Mouse (Mus musculus) lung, embryonic 14.5 days (tissue): ENCODE measurements around the gene Mogs. TPM values are rescaled to one million over a fixed set of nuclear protein-coding genes. Genes with fewer than 3 reads are reported as not detected.
"Not testable (repeated sequence)": the region's sequence is repeated elsewhere in the genome, so short reads cannot be mapped to it uniquely, and the experiment has no call there.

Source experiments
- ATAC-seq: fragments of 200-750 bp; cut with Nextera tagmentation; 2 replicates; pipeline ENCODE4 v1.8.0; 2017; ENCODE audit warnings: mild to moderate bottlenecking, moderate TSS enrichment, moderate library complexity; ENCODE audit not compliant: insufficient read depth
- DNase-seq: peaks from one replicate; pipeline ENCODE4 v3.0.0-alpha.2; 2015
- H3K27ac ChIP-seq: fragments of 300-500 bp; sonication (generic); 2 replicates; pipeline ENCODE4 v1.5.1; 2014; ENCODE audit warnings: low read depth, mild to moderate bottlenecking, moderate library complexity
- H3K27me3 ChIP-seq: fragments of 300-500 bp; sonication (generic); 2 replicates; pipeline ENCODE4 v1.6.1; 2014; ENCODE audit warnings: low read length, control low read depth; ENCODE audit not compliant: insufficient read depth
- H3K36me3 ChIP-seq: fragments of 300-500 bp; sonication (generic); 2 replicates; pipeline ENCODE4 v1.6.1; 2014; ENCODE audit warnings: control low read depth; ENCODE audit not compliant: insufficient read depth
- H3K4me1 ChIP-seq: fragments of 300-500 bp; sonication (generic); 2 replicates; pipeline ENCODE4 v1.6.1; 2014; ENCODE audit warnings: antibody characterized with exemption, control low read depth; ENCODE audit not compliant: insufficient read depth
- H3K4me2 ChIP-seq: fragments of 300-500 bp; sonication (generic); 2 replicates; pipeline ENCODE4 v1.6.1; 2014; ENCODE audit warnings: mild to moderate bottlenecking
- H3K4me3 ChIP-seq: fragments of 300-500 bp; sonication (generic); 2 replicates; pipeline ENCODE4 v1.5.1; 2014; ENCODE audit warnings: low read depth, low read length
- H3K9ac ChIP-seq: fragments of 300-500 bp; sonication (generic); 2 replicates; pipeline ENCODE4 v1.6.1; 2014
- H3K9me3 ChIP-seq: fragments of 300-500 bp; sonication (generic); 2 replicates; pipeline ENCODE4 v1.6.1; 2016; ENCODE audit warnings: low read depth, low read length, control low read depth
- CTCF ChIP-seq: IDR thresholded peaks from 2 replicates; pipeline ENCODE4 v1.5.1; 2016; ENCODE audit warnings: antibody characterized with exemption, low read depth
- WGBS: fragments of 180-500 bp; shearing (Covaris S2); extraction: QIAGEN DNeasy Blood & Tissue Kit; methylation state at CpG from one replicate; pipeline ENCODE4 v1.1.7; 2014; 5-methylcytosine and 5-hydroxymethylcytosine counted together
- microRNA counts: library from miRNA; unstranded; fragments of <30 nt; microRNA quantifications from one replicate; lab custom pipeline; 2016
- microRNA-seq: library from miRNA; unstranded; fragments of <30 nt; microRNA quantifications from one replicate; pipeline ENCODE4, GENCODE M21; 2016; ENCODE audit warnings: borderline number of aligned reads
- polyA plus RNA-seq: library from polyadenylated mRNA; unstranded; fragments of >200 nt; fragmentation: Nextera tagmentation; extraction: Ambion mirVana; gene quantifications from 2 replicates; pipeline ENCODE4 v1.2.1, GENCODE M21; 2014

Gene Mogs
- polyA plus RNA-seq, 1 experiment from 2014 or later, result 66.6 TPM

GRCm38 (mm10) chr6:83159456-83159855, 44.2 kb downstream of the Mogs start:
- not testable (repeated sequence) for H3K36me3 ChIP-seq, H3K4me2 ChIP-seq, H3K4me1 ChIP-seq, ATAC-seq, H3K27ac ChIP-seq, H3K9ac ChIP-seq, H3K9me3 ChIP-seq, H3K4me3 ChIP-seq
- WGBS, result 27% methylated on average over 3 of the region's 3 CpGs
- peak; percentile 68 for TF ChIP-seq CTCF
- H3K27me3 ChIP-seq, result peaks cover 28% of the 10 kb centered on the region
- DNase-seq, result peak; percentile 89

GRCm38 (mm10) chr6:83161442-83161841, 46.1 kb downstream of the Mogs start:
- Histone ChIP-seq H3K27ac (no peak overlapping the region), H3K4me2 (peak overlapping the region; percentile 82), H3K9me3 (no peaks in the 10 kb centered on the region), H3K4me3 (peak overlapping the region; percentile 40), H3K27me3 (peaks cover 28% of the 10 kb centered on the region), H3K36me3 (no peaks in the 10 kb centered on the region), H3K4me1 (peaks cover 10% of the 10 kb centered on the region; the same call in 1 of the 2 replicates), H3K9ac (peak overlapping the region; percentile 44)
- ATAC-seq (no peak), DNase-seq (no peak)
- 10% methylated on average over 19 of the region's 19 CpGs for WGBS
- TF ChIP-seq CTCF, result no peak

GRCm38 (mm10) chr6:83161921-83162641, 46.8 kb downstream of the Mogs start:
- Histone ChIP-seq H3K36me3 (no peaks in the 10 kb centered on the region), H3K27ac (no peak overlapping the region), H3K27me3 (peaks cover 28% of the 10 kb centered on the region), H3K9ac (peak overlapping the region; percentile 44), H3K4me2 (peak overlapping the region; percentile 82), H3K4me3 (peak overlapping the region; percentile 40), H3K4me1 (peaks cover 16% of the 10 kb centered on the region), H3K9me3 (no peaks in the 10 kb centered on the region)
- DNase-seq, result peak; percentile 46
- 0 out of 2 replicates have a peak, but pooled peaks have one; percentile 10 for ATAC-seq
- 1% methylated on average over 49 of the region's 49 CpGs for WGBS
- TF ChIP-seq CTCF, result no peak

- peak; percentile 81 for DNase-seq
- Histone ChIP-seq H3K4me2 (peak overlapping the region; percentile 82), H3K9me3 (no peaks in the 10 kb centered on the region), H3K4me1 (peaks cover 20% of the 10 kb centered on the region), H3K36me3 (no peaks in the 10 kb centered on the region), H3K9ac (peak overlapping the region; percentile 44; the same call in 1 of the 2 replicates), H3K4me3 (peak overlapping the region; percentile 40), H3K27me3 (peaks cover 28% of the 10 kb centered on the region), H3K27ac (no peak overlapping the region)
- WGBS, result under 1% methylated on average over 8 of the region's 8 CpGs
- peak; percentile 84 for TF ChIP-seq CTCF
- ATAC-seq, result no peak
Observed at GRCm38 (mm10) chr6:83162701-83163100, 47.4 kb downstream of the Mogs start.

- Histone ChIP-seq H3K4me3 (peak overlapping the region; percentile 89), H3K4me2 (peak overlapping the region; percentile 94), H3K9ac (peak overlapping the region; percentile 85), H3K36me3 (no peaks in the 10 kb centered on the region), H3K27ac (peak overlapping the region; percentile 72), H3K27me3 (peaks cover 28% of the 10 kb centered on the region), H3K9me3 (no peaks in the 10 kb centered on the region), H3K4me1 (peaks cover 20% of the 10 kb centered on the region)
- 3% methylated on average over 6 of the region's 6 CpGs for WGBS
- DNase-seq, result peak; percentile 10
- ATAC-seq, result peak; percentile 7; the same call in 1 of the 2 replicates
- no peak for TF ChIP-seq CTCF
Observed at GRCm38 (mm10) chr6:83165026-83165606, 49.8 kb downstream of the Mogs start.

- TF ChIP-seq CTCF, result peak; percentile 91
- peaks cover 20% of the 10 kb centered on the region for H3K4me1 ChIP-seq
- H3K9me3 ChIP-seq, result no peaks in the 10 kb centered on the region
- peaks cover 25% of the 10 kb centered on the region for H3K27me3 ChIP-seq
- H3K27ac ChIP-seq, result peak within 1 kb of the TSS; percentile 72
- H3K4me3 ChIP-seq, result peak within 1 kb of the TSS; percentile 89
- peak within 1 kb of the TSS; percentile 85 for H3K9ac ChIP-seq
- 0% methylated on average over 58 of the region's 58 CpGs for WGBS
- H3K4me2 ChIP-seq, result peak within 1 kb of the TSS; percentile 94
- ATAC-seq, result peak; percentile 84
- DNase-seq, result peak; percentile 98
- H3K36me3 ChIP-seq, result no peaks in the 10 kb centered on the region
Observed at GRCm38 (mm10) chr6:83165607-83166242, 50.4 kb downstream of the Mogs start, which contains the start of gene Dctn1. Gene Dctn1, plus strand, starts transcription at chr6:83165920.

GRCm38 (mm10) chr6:83166243-83166630, 50.9 kb downstream of the Mogs start:
- Histone ChIP-seq H3K36me3 (no peaks in the 10 kb centered on the region), H3K4me1 (peaks cover 20% of the 10 kb centered on the region), H3K9ac (peak overlapping the region; percentile 85), H3K27ac (0 out of 2 replicates have a peak overlapping the region, but pooled peaks have one; percentile 33), H3K27me3 (peaks cover 20% of the 10 kb centered on the region), H3K4me3 (peak overlapping the region; percentile 89), H3K9me3 (no peaks in the 10 kb centered on the region), H3K4me2 (peak overlapping the region; percentile 94)
- DNase-seq (peak; percentile 35), ATAC-seq (no peak)
- under 1% methylated on average over 12 of the region's 12 CpGs for WGBS
- peak; percentile 28 for TF ChIP-seq CTCF

MicroRNA genes within 50 kb of the gene (microRNA counts, 519-probe panel; counts per million panel counts)
- microRNA mmu-miR-3470a+mmu-miR-3470b (lab: Ali Mortazavi, UCI), result 30.5 counts per million

Small RNA genes within 50 kb of the gene (microRNA-seq; reads per million reads assigned to microRNA genes)
- gene Mir3470a, result not detected

Other genes starting within 250 kb of the Mogs start
- 8.5 and 10.0 TPM in 2 replicates for gene Sema4f, start 175.7 kb upstream of the Mogs start, polyA plus RNA-seq
- gene M1ap, start 168.6 kb upstream of the Mogs start, polyA plus RNA-seq, result 1.1 TPM in 2 replicates
- gene Dok1, start 82.0 kb upstream of the Mogs start, polyA plus RNA-seq, result 11.9 and 12.0 TPM in 2 replicates
- 19.5 and 19.8 TPM in 2 replicates for gene Loxl3, start 81.3 kb upstream of the Mogs start, polyA plus RNA-seq
- gene Aup1, start 61.0 kb upstream of the Mogs start, polyA plus RNA-seq, result 134 and 144 TPM in 2 replicates
- 44.0 and 45.0 TPM in 2 replicates for gene Htra2, start 60.2 kb upstream of the Mogs start, polyA plus RNA-seq
- 0.62 and 1.3 TPM in 2 replicates for gene Dqx1, start 57.7 kb upstream of the Mogs start, polyA plus RNA-seq
- gene Tlx2, start 45.2 kb upstream of the Mogs start, polyA plus RNA-seq, result 0.25 and 0.95 TPM in 2 replicates
- gene Pcgf1, start 37.6 kb upstream of the Mogs start, polyA plus RNA-seq, result 28.5 and 29.9 TPM in 2 replicates
- gene Lbx2, start 29.1 kb upstream of the Mogs start, polyA plus RNA-seq, result 0.84 and 0.89 TPM in 2 replicates
- gene Ccdc142, start 13.9 kb upstream of the Mogs start, polyA plus RNA-seq, result 2.6 and 3.0 TPM in 2 replicates
- gene Gm42688, start 13.9 kb upstream of the Mogs start, polyA plus RNA-seq, result 2.3 and 2.9 TPM in 2 replicates
- 134 TPM in 2 replicates for gene Mrpl53, start 6.5 kb upstream of the Mogs start, polyA plus RNA-seq
- 86.0 and 91.5 TPM in 2 replicates for gene Wbp1, start 6.1 kb downstream of the Mogs start, polyA plus RNA-seq
- 12.7 and 13.3 TPM in 2 replicates for gene Ino80b, start 9.9 kb downstream of the Mogs start, polyA plus RNA-seq
- 22.7 and 26.7 TPM in 2 replicates for gene Rtkn, start 20.0 kb downstream of the Mogs start, polyA plus RNA-seq
- 5.6 and 8.5 TPM in 2 replicates for gene Wdr54, start 40.9 kb downstream of the Mogs start, polyA plus RNA-seq
- 0.96 and 1.3 TPM in 2 replicates for gene 1700003E16Rik, start 40.9 kb downstream of the Mogs start, polyA plus RNA-seq
- 91.6 and 94.1 TPM in 2 replicates for gene Dctn1, start 50.4 kb downstream of the Mogs start, polyA plus RNA-seq
- 0.61 and 0.64 TPM in 2 replicates for gene Slc4a5, start 104.3 kb downstream of the Mogs start, polyA plus RNA-seq
- 41.6 and 47.3 TPM in 2 replicates for gene Mthfd2, start 210.4 kb downstream of the Mogs start, polyA plus RNA-seq
- gene Mob1a, start 210.5 kb downstream of the Mogs start, polyA plus RNA-seq, result 93.1 and 93.6 TPM in 2 replicates
- 144 and 151 TPM in 2 replicates for gene Bola3, start 233.7 kb downstream of the Mogs start, polyA plus RNA-seq